Mouse (Mus musculus): ENCODE measurements around the gene Gm10563.

DNA sequence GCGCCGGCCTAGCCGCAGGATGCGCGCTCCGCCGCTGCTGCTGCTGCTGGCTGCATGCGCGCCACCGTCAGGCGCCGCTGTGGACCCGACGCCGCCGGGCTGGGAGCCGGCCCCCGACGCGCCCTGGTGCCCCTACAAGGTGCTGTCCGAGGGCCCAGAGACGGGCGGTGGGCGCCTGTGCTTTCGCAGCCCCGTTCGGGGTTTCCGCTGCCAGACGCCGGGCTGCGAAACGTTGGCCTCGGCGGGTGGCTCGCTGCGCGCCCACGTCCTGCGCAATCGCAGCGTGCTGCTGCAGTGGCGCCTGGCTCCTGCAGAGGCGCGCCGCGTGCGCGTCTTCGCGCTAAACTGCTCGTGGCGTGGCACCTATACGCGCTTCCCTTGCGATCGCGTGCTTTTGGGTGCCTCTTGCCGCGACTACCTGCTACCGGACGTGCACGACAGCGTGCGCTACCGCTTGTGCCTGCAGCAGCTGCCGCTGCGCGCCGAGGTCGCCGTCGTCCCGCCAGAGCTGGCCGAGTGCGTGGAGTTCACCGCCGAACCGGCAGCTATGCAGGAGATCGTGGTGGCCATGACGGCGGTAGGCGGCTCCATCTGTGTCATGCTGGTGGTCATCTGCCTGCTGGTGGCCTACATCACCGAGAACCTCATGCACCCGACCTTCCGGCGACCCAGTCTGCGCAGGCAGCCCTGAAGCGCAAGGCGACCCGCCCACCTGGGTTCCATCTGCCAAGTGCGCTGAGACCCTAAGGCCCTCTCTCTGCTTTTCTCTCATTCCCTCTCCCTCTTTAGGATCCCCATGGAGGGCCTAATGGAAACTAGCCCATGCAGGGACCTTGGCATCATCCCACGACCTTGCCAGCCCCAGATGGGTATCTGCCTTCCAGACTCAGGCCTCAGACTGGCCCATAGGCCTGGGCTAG, 49.5 kb upstream of the Gm10563 start:
- TF ChIP-seq POLR2A (IDR thresholded peaks at IDR 0.05; ENCODE audit: insufficient read length, low read depth): peak; percentile 52
- no peak for TF ChIP-seq E2F4 (IDR thresholded peaks at IDR 0.05; ENCODE audit: insufficient read depth)
- no peak for TF ChIP-seq TCF12 (IDR thresholded peaks at IDR 0.05; ENCODE audit: insufficient read depth, poor library complexity, severe bottlenecking)
- no peak for TF ChIP-seq USF1 (IDR thresholded peaks at IDR 0.05; ENCODE audit: low read depth)
- TF ChIP-seq MAX (IDR thresholded peaks at IDR 0.05; ENCODE audit: low read depth): no peak
- TF ChIP-seq MYOD1 (IDR thresholded peaks at IDR 0.05; ENCODE audit: control insufficient read depth in 1 of 3, insufficient read length in 2 of 3, low read depth in 2 of 3): peak in 2 of 3 experiments; percentile 25 to 71
- TF ChIP-seq CEBPB (IDR thresholded peaks at IDR 0.05; ENCODE audit: insufficient read depth, poor library complexity, severe bottlenecking): no peak
- no peak for TF ChIP-seq POLR2AphosphoS2 (IDR thresholded peaks at IDR 0.05; ENCODE audit: insufficient read length, low read depth)
- TF ChIP-seq MYOG (IDR thresholded peaks at IDR 0.05; ENCODE audit: control insufficient read depth in 1 of 3, insufficient read depth in 1 of 3, insufficient read length in 2 of 3, low read depth in 2 of 3): peak in 1 of 3 experiments; percentile 27
- TF ChIP-seq REST (IDR thresholded peaks at IDR 0.05; ENCODE audit: insufficient read depth, insufficient read length): no peak
- no peak for TF ChIP-seq SRF (IDR thresholded peaks at IDR 0.05; ENCODE audit: control insufficient read depth, insufficient read length, low read depth)
- no peak for TF ChIP-seq TCF3 (IDR thresholded peaks at IDR 0.05; ENCODE audit: insufficient read length, low read depth)
